Mouse (Mus musculus): ENCODE measurements around the gene Fam117a.

The Fam117a gene

GRCm38 (mm10) chr11:95365596-95365995 is 28.8 kb downstream of the Fam117a start:
- no peak for DNase-seq (ENCODE audit: low read depth, low spot score)

- DNase-seq (ENCODE audit: low read depth, low spot score), result no peak
Observed at GRCm38 (mm10) chr11:95366280-95366897, 29.6 kb downstream of the Fam117a start.

- DNase-seq (ENCODE audit: low read depth, low spot score), result no peak
Observed at GRCm38 (mm10) chr11:95367011-95367735, 30.4 kb downstream of the Fam117a start.

- DNase-seq (ENCODE audit: low read depth, low spot score), result no peak
Observed at GRCm38 (mm10) chr11:95368231-95368823, 31.5 kb downstream of the Fam117a start.

GRCm38 (mm10) chr11:95368871-95369270 is 32.1 kb downstream of the Fam117a start:
- DNase-seq (ENCODE audit: low read depth, low spot score), result no peak

GRCm38 (mm10) chr11:95369964-95370890 is 33.4 kb downstream of the Fam117a start:
- no peak for DNase-seq (ENCODE audit: low read depth, low spot score)

- no peak for DNase-seq (ENCODE audit: low read depth, low spot score)
Observed at GRCm38 (mm10) chr11:95371182-95371581, 34.4 kb downstream of the Fam117a start.

- no peak for DNase-seq (ENCODE audit: low read depth, low spot score)
Observed at GRCm38 (mm10) chr11:95378926-95379325, 42.1 kb downstream of the Fam117a start.

- no peak for DNase-seq (ENCODE audit: low read depth, low spot score)
Observed at GRCm38 (mm10) chr11:95379552-95379951, 42.7 kb downstream of the Fam117a start.

GRCm38 (mm10) chr11:95380711-95381110 is 43.9 kb downstream of the Fam117a start:
- DNase-seq (ENCODE audit: low read depth, low spot score), result no peak

GRCm38 (mm10) chr11:95381146-95381545 is 44.3 kb downstream of the Fam117a start:
- no peak for DNase-seq (ENCODE audit: low read depth, low spot score)

- DNase-seq (ENCODE audit: low read depth, low spot score), result no peak
Observed at GRCm38 (mm10) chr11:95383331-95383986, 46.6 kb downstream of the Fam117a start.

GRCm38 (mm10) chr11:95384004-95384318 is 47.1 kb downstream of the Fam117a start:
- DNase-seq (ENCODE audit: low read depth, low spot score), result no peak

GRCm38 (mm10) chr11:95384319-95384972 is 47.6 kb downstream of the Fam117a start, which contains the start of gene Slc35b1:
Gene Slc35b1 (plus strand): TSS chr11:95384692.
- DNase-seq (ENCODE audit: low read depth, low spot score), result peak; percentile 100

GRCm38 (mm10) chr11:95384973-95385320 is 48.1 kb downstream of the Fam117a start:
- DNase-seq (ENCODE audit: low read depth, low spot score), result no peak

- DNase-seq (ENCODE audit: low read depth, low spot score), result no peak
Observed at GRCm38 (mm10) chr11:95387354-95387753, 50.5 kb downstream of the Fam117a start.

GRCm38 (mm10) chr11:95389006-95389405 is 52.2 kb downstream of the Fam117a start:
- DNase-seq (ENCODE audit: low read depth, low spot score), result no peak

GRCm38 (mm10) chr11:95390420-95390819 is 53.6 kb downstream of the Fam117a start:
- DNase-seq (ENCODE audit: low read depth, low spot score), result no peak

- DNase-seq (ENCODE audit: low read depth, low spot score), result no peak
Observed at GRCm38 (mm10) chr11:95391201-95391600, 54.4 kb downstream of the Fam117a start.

- no peak for DNase-seq (ENCODE audit: low read depth, low spot score)
Observed at GRCm38 (mm10) chr11:95391743-95392142, 54.9 kb downstream of the Fam117a start.

GRCm38 (mm10) chr11:95392223-95392667 is 55.4 kb downstream of the Fam117a start:
- DNase-seq (ENCODE audit: low read depth, low spot score), result no peak
